Mouse (Mus musculus) B cell, adult 2 months (primary cell): Measurements from ENCODE around the gene Nlrp10.

ENCODE experiments used
- DNase-seq, 2 experiments: peaks; one replicate each; pipeline ENCODE4 v3.0.0; 2022

Gene Nlrp10

GRCm38 (mm10) chr7:108884906-108885305 is 45.1 kb downstream of the Nlrp10 start, which contains the start of gene Olfr518:
Gene Olfr518, minus strand, starts transcription at chr7:108885006.
- no peak for DNase-seq

GRCm38 (mm10) chr7:108872279-108872678 is 57.7 kb downstream of the Nlrp10 start, which contains the start of gene Olfr517:
Gene Olfr517, minus strand, starts transcription at chr7:108872379.
- DNase-seq: no peak
